Comparison of ENCODE assay signal across 9 mouse cellular contexts in the genomic region with DNA sequence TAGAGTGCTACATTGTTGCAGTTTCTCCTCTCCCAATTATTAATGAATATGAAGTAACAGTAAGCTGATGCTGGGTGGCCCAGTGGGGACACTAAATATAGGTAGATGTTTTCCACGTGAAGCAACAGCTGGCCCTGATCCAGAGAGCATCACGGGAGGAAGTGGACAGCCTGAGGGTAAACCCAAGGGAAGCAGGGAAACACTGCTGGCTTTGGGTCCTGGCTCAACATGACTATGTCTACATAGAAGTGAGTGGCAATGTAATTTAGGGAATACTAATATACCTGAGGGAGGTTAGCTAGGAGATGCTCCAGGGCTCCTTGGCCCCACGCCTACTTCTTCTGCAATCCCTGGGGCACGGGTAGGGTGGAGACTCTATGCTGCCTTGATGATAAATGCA.
A peak's percentile ranks its signal among the peaks of the same experiment; 100 is the strongest.
DNase-seq lines count a peak whose midpoint lies in the region; ATAC-seq and TF ChIP-seq lines count a peak whose summit lies in the region.
"Had no signal": no experiment of that assay in that cellular context is flagged by ENCODE, and none has a peak within 500 bp of the region (broad histone marks: within the 10 kb centered on the region; RNA-seq: fewer than 3 reads in every experiment).

No protein-coding gene starts in this region.

- peak; percentile 29 for DNase-seq in adrenal gland, postnatal 14 days
- DNase-seq in adrenal gland, adult 8-10 months = no peak
- no peak for DNase-seq in lung, adult 2 months
- DNase-seq in heart, adult 2 months = peak; percentile 61 to 67
- DNase-seq in kidney, adult 11 months = no peak
- no peak for DNase-seq in ovary, postnatal 10 days (ENCODE audit: low spot score)
- DNase-seq: kidney, postnatal 4 days had no signal

- H3K36me3 ChIP-seq in lung, embryonic 16.5 days (ENCODE audit: control insufficient read depth, insufficient read depth, low read length) = no peaks in the 10 kb centered on the region
- peaks cover 2% of the 10 kb centered on the region; the same call in 1 of the 2 replicates for H3K36me3 ChIP-seq in heart, adult 2 months (ENCODE audit: control insufficient read depth, insufficient read depth, low read length)
- H3K36me3 ChIP-seq in myocyte (ENCODE audit: control insufficient read depth, insufficient read depth) = no peaks in the 10 kb centered on the region

- ATAC-seq in lung, embryonic 16.5 days (ENCODE audit: low read depth) = no peak

- intact Hi-C loops in heart, adult 2 months (cut with DNase I) = loop anchor here (5.0 kb wide), 1 partner anchor 83 kb away; the partner anchor contains the start of genes Apoh and Prkca

- H3ac ChIP-seq in myocyte (ENCODE audit: control insufficient read depth, insufficient read length) = no peak overlapping the region

- no peak for TF ChIP-seq EP300 in heart, adult 2 months (IDR thresholded peaks at IDR 0.05; ENCODE audit: insufficient read depth, low read depth, low read length)

- 36% methylated on average over 4 of the region's 4 CpGs for WGBS in lung, embryonic 16.5 days
- 24% methylated on average over 4 of the region's 4 CpGs for WGBS in lung, adult 2 months
- 20% methylated on average over 4 of the region's 4 CpGs for WGBS in heart, adult 2 months

- no peak overlapping the region; the same call in 1 of the 2 replicates for H3K4me2 ChIP-seq in lung, embryonic 16.5 days (ENCODE audit: low read depth, low read length)
- peak overlapping the region; percentile 69 for H3K4me2 ChIP-seq in myocyte (ENCODE audit: low read depth)

- no peaks in the 10 kb centered on the region for H3K27me3 ChIP-seq in lung, embryonic 16.5 days (ENCODE audit: control insufficient read depth, insufficient read depth, low read depth, low read length)
- H3K27me3 ChIP-seq in heart, adult 2 months (ENCODE audit: control insufficient read depth, insufficient read depth, low read length) = no peaks in the 10 kb centered on the region
- no peaks in the 10 kb centered on the region for H3K27me3 ChIP-seq in myocyte (ENCODE audit: control insufficient read depth, insufficient read depth, insufficient read length)

- H3K9ac ChIP-seq in lung, embryonic 16.5 days (ENCODE audit: low read length) = no peak overlapping the region
- no peak overlapping the region for H3K9ac ChIP-seq in heart, adult 2 months (ENCODE audit: low read depth, low read length)

- H3K9me3 ChIP-seq in lung, embryonic 16.5 days (ENCODE audit: control insufficient read depth, low read length) = no peaks in the 10 kb centered on the region

- H3K27ac ChIP-seq in lung, embryonic 16.5 days (ENCODE audit: low read length) = peak overlapping the region; percentile 66
- peak overlapping the region; percentile 69 for H3K27ac ChIP-seq in heart, adult 2 months

- no peak for TF ChIP-seq CTCF in lung, adult 2 months (IDR thresholded peaks at IDR 0.05; ENCODE audit: insufficient read depth, low read length)
- TF ChIP-seq CTCF in heart, adult 2 months (IDR thresholded peaks at IDR 0.05) = no peak

- TF ChIP-seq POLR2A in lung, adult 2 months (IDR thresholded peaks at IDR 0.05; ENCODE audit: borderline replicate concordance, extremely low read depth, low read depth, low read length) = no peak
- no peak for TF ChIP-seq POLR2A in heart, adult 2 months (IDR thresholded peaks at IDR 0.05; ENCODE audit: insufficient read depth, low read depth, low read length)
- no peak for TF ChIP-seq POLR2A in myocyte (IDR thresholded peaks at IDR 0.05; ENCODE audit: insufficient read length, low read depth)

- no peak overlapping the region for H3K4me3 ChIP-seq in lung, embryonic 16.5 days (ENCODE audit: low read length)
- no peak overlapping the region for H3K4me3 ChIP-seq in lung, adult 2 months (replicated peaks; ENCODE audit: extremely low read depth, low read depth, low read length)
- H3K4me3 ChIP-seq in heart, adult 2 months = no peak overlapping the region
- H3K4me3 ChIP-seq in myocyte = no peak overlapping the region

- H3K79me2 ChIP-seq in heart, adult 2 months (replicated peaks; ENCODE audit: control insufficient read depth, insufficient read depth, low read length) = no peaks in the 10 kb centered on the region
- peaks cover 50% of the 10 kb centered on the region for H3K79me2 ChIP-seq in myocyte (ENCODE audit: control insufficient read depth, insufficient read depth)

- peaks cover 46% of the 10 kb centered on the region for H3K4me1 ChIP-seq in lung, embryonic 16.5 days (replicated peaks; ENCODE audit: control insufficient read depth, insufficient read depth, low read length)
- peaks cover 14% of the 10 kb centered on the region for H3K4me1 ChIP-seq in lung, adult 2 months (ENCODE audit: control insufficient read depth, insufficient read depth, low read length)
- peaks cover 12% of the 10 kb centered on the region for H3K4me1 ChIP-seq in heart, adult 2 months (ENCODE audit: control insufficient read depth, insufficient read depth, low read length)

TF ChIP-seq in myocyte, 11 proteins besides CTCF, POLR2A, EP300 and RAD21:
- no peak for TF ChIP-seq E2F4 (IDR thresholded peaks at IDR 0.05; ENCODE audit: insufficient read depth)
- no peak for TF ChIP-seq MYOD1 (IDR thresholded peaks at IDR 0.05; ENCODE audit: control insufficient read depth in 1 of 3, insufficient read length in 2 of 3, low read depth in 2 of 3)
- TF ChIP-seq CEBPB (IDR thresholded peaks at IDR 0.05; ENCODE audit: insufficient read depth, poor library complexity, severe bottlenecking) = no peak
- no peak for TF ChIP-seq MYOG (IDR thresholded peaks at IDR 0.05; ENCODE audit: control insufficient read depth in 1 of 3, insufficient read depth in 1 of 3, insufficient read length in 2 of 3, low read depth in 2 of 3)
- TF ChIP-seq SRF (IDR thresholded peaks at IDR 0.05; ENCODE audit: control insufficient read depth, insufficient read length, low read depth) = no peak
- no peak for TF ChIP-seq TCF3 (IDR thresholded peaks at IDR 0.05; ENCODE audit: insufficient read length, low read depth)
- no peak for TF ChIP-seq TCF12 (IDR thresholded peaks at IDR 0.05; ENCODE audit: insufficient read depth, poor library complexity, severe bottlenecking)
- TF ChIP-seq POLR2AphosphoS2 (IDR thresholded peaks at IDR 0.05; ENCODE audit: insufficient read length, low read depth) = no peak
- TF ChIP-seq MAX (IDR thresholded peaks at IDR 0.05; ENCODE audit: low read depth) = no peak
- TF ChIP-seq REST (IDR thresholded peaks at IDR 0.05; ENCODE audit: insufficient read depth, insufficient read length) = no peak
- TF ChIP-seq USF1 (IDR thresholded peaks at IDR 0.05; ENCODE audit: low read depth) = no peak
TF ChIP-seq in myocyte: peak in this region for 0.

Comparison
In these comparisons a context has a peak if more than half of its experiments do, and no peak if none do; other contexts are left out.
1. DNase-seq: peak in adrenal gland, postnatal 14 days (single experiment) and heart, adult 2 months (2 of 2); none in adrenal gland, adult 8-10 months (single experiment), lung, adult 2 months (single experiment), kidney, adult 11 months (single experiment) and ovary, postnatal 10 days (single experiment).